Mouse (Mus musculus) intestine, embryonic 14.5 days (tissue): ENCODE results near the gene Atxn1. TPM values are rescaled to one million over a fixed set of nuclear protein-coding genes. Genes with fewer than 3 reads are reported as not detected.

Experiments used
- ATAC-seq: fragments of 200-750 bp; cut with Nextera tagmentation; replicated peaks from 2 replicates; pipeline ENCODE4 v1.8.0; 2017; ENCODE audit warnings: low read depth, moderate number of reproducible peaks, moderate TSS enrichment, moderate library complexity; ENCODE audit not compliant: low FRiP score, low TSS enrichment
- DNase-seq: peaks from one replicate; pipeline ENCODE4 v3.0.0-alpha.2; 2018; ENCODE audit warnings: low spot score
- H3K27ac ChIP-seq: fragments of 300-500 bp; sonication (generic); 2 replicates; pipeline ENCODE4 v1.5.1; 2014; ENCODE audit warnings: low read depth, mild to moderate bottlenecking, control low read depth
- H3K27me3 ChIP-seq: fragments of 300-500 bp; sonication (generic); replicated peaks from 2 replicates; pipeline ENCODE4 v1.6.1; 2014; ENCODE audit warnings: low read length, control low read depth; ENCODE audit not compliant: control insufficient read depth, insufficient read depth
- H3K36me3 ChIP-seq: fragments of 300-500 bp; sonication (generic); 2 replicates; pipeline ENCODE4 v1.6.1; 2014; ENCODE audit warnings: low read length, control low read depth; ENCODE audit not compliant: control insufficient read depth, insufficient read depth
- H3K4me1 ChIP-seq: fragments of 300-500 bp; sonication (generic); replicated peaks from 2 replicates; pipeline ENCODE4 v1.6.1; 2014; ENCODE audit warnings: low read length, control low read depth, mixed read lengths; ENCODE audit not compliant: control insufficient read depth, insufficient read depth
- H3K4me2 ChIP-seq: fragments of 300-500 bp; sonication (generic); 2 replicates; pipeline ENCODE4 v1.6.1; 2014; ENCODE audit warnings: low read length
- H3K4me3 ChIP-seq: fragments of 300-500 bp; sonication (generic); 2 replicates; pipeline ENCODE4 v1.5.1; 2014; ENCODE audit warnings: low read depth, low read length, control low read depth, mixed read lengths
- H3K9ac ChIP-seq: fragments of 300-500 bp; sonication (generic); 2 replicates; pipeline ENCODE4 v1.6.1; 2014; ENCODE audit warnings: mild to moderate bottlenecking, low read length
- H3K9me3 ChIP-seq: fragments of 300-500 bp; sonication (generic); 2 replicates; pipeline ENCODE4 v1.6.1; 2016; ENCODE audit warnings: low read length, control low read depth; ENCODE audit not compliant: control insufficient read depth
- WGBS: fragments of 180-500 bp; shearing (Covaris S2); extraction: QIAGEN DNeasy Blood & Tissue Kit; methylation state at CpG from one replicate; pipeline ENCODE4 v1.1.7; 2014; 5-methylcytosine and 5-hydroxymethylcytosine counted together
- polyA plus RNA-seq: library from polyadenylated mRNA; unstranded; fragments of >200 nt; fragmentation: Nextera tagmentation; extraction: Ambion mirVana; gene quantifications from 2 replicates; pipeline ENCODE4 v1.2.1, GENCODE M21; 2014

Gene Atxn1
- polyA plus RNA-seq, 1 experiment from 2014 or later, result 4.8 TPM

DNA sequence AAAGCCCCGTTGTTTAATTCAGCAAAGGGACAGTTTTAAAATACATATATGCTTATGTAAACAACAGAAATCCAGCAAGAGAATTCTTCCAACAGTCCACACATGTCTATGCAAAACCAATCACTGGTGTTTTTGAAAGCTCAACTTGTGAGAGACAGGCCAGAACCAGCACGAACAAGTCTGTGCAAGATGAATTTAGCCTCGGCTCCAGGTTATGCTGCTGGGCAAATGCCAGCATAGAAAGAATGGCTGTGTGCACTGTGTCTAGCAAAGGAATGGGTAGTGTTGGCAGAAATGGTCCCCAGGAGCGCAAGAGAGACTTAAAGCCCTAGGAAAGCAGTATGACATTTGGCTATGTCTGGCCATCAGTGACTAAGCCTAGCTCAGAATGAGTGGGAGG lies 24.1 kb downstream of the Atxn1 start:
- peaks cover 7% of the 10 kb centered on the region; the same call in 1 of the 2 replicates for H3K4me1 ChIP-seq
- no peak for ATAC-seq
- no peak for DNase-seq
- H3K4me2 ChIP-seq, result no peak overlapping the region
- H3K36me3 ChIP-seq, result no peaks in the 10 kb centered on the region
- H3K27me3 ChIP-seq, result no peaks in the 10 kb centered on the region
- no peaks in the 10 kb centered on the region for H3K9me3 ChIP-seq
- WGBS, result 62% methylated on average over 4 of the region's 4 CpGs
- no peak overlapping the region for H3K27ac ChIP-seq
- H3K9ac ChIP-seq, result no peak overlapping the region
- no peak overlapping the region for H3K4me3 ChIP-seq

DNA sequence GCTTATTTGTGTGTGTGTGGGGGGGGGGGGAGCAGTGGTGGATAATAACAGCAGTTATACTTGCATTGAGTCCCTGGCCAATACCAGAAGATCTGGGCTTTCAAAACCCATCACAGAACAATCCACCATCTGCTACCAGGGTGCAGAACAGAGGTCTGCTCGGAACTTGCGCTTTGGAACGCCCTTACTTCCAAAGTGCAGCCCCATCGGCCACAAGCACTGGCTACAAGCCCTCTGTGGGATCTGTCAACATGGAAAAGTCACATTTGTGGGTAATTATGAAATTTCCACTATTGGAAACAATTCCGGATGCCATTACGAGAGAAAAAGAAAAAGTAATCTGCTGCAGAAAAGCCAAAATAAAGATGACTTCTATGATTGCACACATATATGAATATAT lies 25.2 kb downstream of the Atxn1 start:
- WGBS, result 94% methylated on average over 6 of the region's 6 CpGs

DNA sequence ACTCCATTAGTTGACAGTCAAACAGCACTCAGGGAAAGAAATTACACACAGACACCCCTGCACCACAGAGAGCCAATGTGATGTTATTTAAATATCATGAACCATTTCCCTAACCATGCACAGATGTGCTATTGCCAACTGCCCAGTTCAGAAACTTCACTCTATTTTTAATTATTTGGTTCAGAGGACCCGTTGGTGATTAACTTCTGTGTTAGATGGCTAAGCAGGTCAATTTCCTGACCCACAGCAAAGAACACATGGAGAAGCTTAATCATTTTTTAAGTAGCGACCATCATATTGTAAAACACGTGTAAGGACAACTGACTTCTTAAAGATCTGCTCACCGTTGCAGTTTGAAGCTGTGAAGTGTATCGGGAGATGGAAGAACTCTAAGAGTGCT lies 26.7 kb downstream of the Atxn1 start:
- WGBS, result 80% methylated on average over 5 of the region's 5 CpGs
- DNase-seq, result no peak
- H3K27ac ChIP-seq, result no peak overlapping the region
- no peak for ATAC-seq
- H3K4me2 ChIP-seq, result no peak overlapping the region
- H3K9me3 ChIP-seq, result no peaks in the 10 kb centered on the region
- no peaks in the 10 kb centered on the region for H3K36me3 ChIP-seq
- peaks cover 7% of the 10 kb centered on the region; the same call in 1 of the 2 replicates for H3K4me1 ChIP-seq
- no peak overlapping the region for H3K4me3 ChIP-seq
- no peaks in the 10 kb centered on the region for H3K27me3 ChIP-seq
- H3K9ac ChIP-seq, result no peak overlapping the region

More for the DNA sequence above, 25.2 kb downstream of the Atxn1 start:
- Histone ChIP-seq H3K4me2 (no peak overlapping the region), H3K27me3 (no peaks in the 10 kb centered on the region), H3K36me3 (no peaks in the 10 kb centered on the region), H3K27ac (no peak overlapping the region), H3K4me1 (peaks cover 7% of the 10 kb centered on the region; the same call in 1 of the 2 replicates), H3K9ac (no peak overlapping the region), H3K9me3 (no peaks in the 10 kb centered on the region), H3K4me3 (no peak overlapping the region)
- ATAC-seq (no peak), DNase-seq (no peak)

DNA sequence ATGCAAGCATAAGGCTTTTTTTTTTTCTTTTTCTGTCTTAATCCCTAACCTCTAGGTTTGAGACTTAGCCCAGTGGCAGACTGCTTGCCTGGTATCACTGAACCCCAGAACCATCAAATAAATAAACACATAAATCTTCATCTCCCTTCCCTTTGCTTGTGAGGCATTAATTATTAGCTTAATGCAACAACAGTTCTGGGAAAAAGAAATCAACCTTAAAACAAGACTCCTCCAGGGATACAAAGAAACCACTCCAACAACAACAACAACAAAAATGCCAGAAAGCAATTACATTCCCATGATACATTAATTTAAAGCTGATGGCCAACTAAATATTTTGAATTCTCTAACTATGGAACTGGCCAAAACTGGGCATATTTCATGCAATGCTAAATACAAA lies 28.0 kb downstream of the Atxn1 start:
- no peaks in the 10 kb centered on the region for H3K36me3 ChIP-seq
- no peak overlapping the region for H3K27ac ChIP-seq
- no peak for ATAC-seq
- H3K9me3 ChIP-seq, result no peaks in the 10 kb centered on the region
- H3K27me3 ChIP-seq, result no peaks in the 10 kb centered on the region
- H3K9ac ChIP-seq, result no peak overlapping the region
- H3K4me1 ChIP-seq, result peaks cover 9% of the 10 kb centered on the region; the same call in 1 of the 2 replicates
- no peak overlapping the region for H3K4me2 ChIP-seq
- DNase-seq, result no peak
- H3K4me3 ChIP-seq, result no peak overlapping the region

DNA sequence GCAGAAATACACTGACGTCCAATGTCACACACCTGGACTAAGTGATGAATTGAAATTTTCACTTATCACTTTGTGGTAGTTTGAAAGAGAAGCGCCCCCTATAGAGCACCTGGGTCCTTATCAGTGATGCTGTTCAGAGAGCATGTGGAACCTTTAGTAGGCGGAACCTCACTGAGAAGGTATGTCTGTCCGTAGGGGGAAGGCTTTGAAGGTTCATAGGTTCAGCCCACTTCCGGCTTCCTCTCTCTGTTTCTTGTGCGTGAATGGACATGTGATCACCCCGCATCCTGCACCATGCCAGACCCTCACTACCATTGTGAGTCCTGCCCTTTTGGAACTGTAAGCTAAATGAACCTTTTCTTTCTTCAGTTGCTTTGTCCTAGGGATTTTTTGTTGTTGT lies 29.0 kb downstream of the Atxn1 start:
- Histone ChIP-seq H3K4me2 (no peak overlapping the region), H3K27me3 (no peaks in the 10 kb centered on the region), H3K4me3 (no peak overlapping the region), H3K4me1 (peaks cover 8% of the 10 kb centered on the region; the same call in 1 of the 2 replicates), H3K36me3 (no peaks in the 10 kb centered on the region), H3K9me3 (no peaks in the 10 kb centered on the region), H3K27ac (no peak overlapping the region), H3K9ac (no peak overlapping the region)
- no peak for DNase-seq
- WGBS, result 74% methylated on average over 7 of the region's 7 CpGs
- ATAC-seq, result no peak

DNA sequence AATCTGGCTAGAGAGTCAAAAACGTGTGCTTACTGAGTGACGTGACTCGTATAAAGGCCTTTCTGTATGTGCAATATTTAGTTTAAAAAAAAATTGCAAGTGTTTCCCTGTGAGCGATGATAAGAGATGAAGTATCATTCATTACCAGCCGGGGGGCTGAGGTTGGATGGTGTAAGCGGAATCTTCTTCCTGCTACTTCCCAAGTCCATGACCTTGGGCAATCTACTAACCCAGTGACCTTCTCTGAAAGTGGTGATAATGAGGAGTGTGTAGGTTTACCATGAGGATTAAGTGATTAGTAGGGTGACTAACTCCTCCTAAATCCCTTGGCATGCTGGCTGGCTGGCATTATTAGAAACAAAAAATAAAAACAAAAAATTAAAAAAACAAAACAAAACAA lies 30.0 kb downstream of the Atxn1 start:
- Histone ChIP-seq H3K4me3 (no peak overlapping the region), H3K4me2 (no peak overlapping the region), H3K27ac (no peak overlapping the region), H3K9me3 (no peaks in the 10 kb centered on the region), H3K36me3 (no peaks in the 10 kb centered on the region), H3K9ac (no peak overlapping the region), H3K27me3 (no peaks in the 10 kb centered on the region), H3K4me1 (peaks cover 6% of the 10 kb centered on the region; the same call in 1 of the 2 replicates)
- ATAC-seq, result no peak
- 65% methylated on average over 6 of the region's 6 CpGs for WGBS
- DNase-seq, result no peak

DNA sequence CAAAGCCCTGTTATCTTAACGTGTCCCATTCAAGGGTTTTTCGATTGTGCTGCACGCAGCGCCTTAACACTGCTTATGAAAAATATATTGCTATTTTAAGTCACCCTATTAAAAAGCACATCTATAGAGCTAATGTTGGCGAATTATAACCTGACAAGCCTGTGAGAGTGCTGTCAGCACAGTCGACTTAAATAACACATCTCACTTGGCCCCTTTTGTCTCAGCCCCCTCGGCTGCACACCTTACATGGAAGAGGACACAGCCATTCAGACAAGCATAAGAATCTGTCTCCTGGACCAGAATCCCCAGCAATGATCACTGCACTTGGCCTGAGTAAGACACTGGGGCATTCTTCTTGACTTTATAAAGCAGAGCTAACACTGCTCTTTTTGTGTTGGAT lies 30.7 kb downstream of the Atxn1 start:
- H3K4me3 ChIP-seq, result no peak overlapping the region
- no peak overlapping the region for H3K27ac ChIP-seq
- WGBS, result 75% methylated on average over 7 of the region's 7 CpGs
- DNase-seq (no peak), ATAC-seq (no peak)
- no peaks in the 10 kb centered on the region for H3K9me3 ChIP-seq
- H3K27me3 ChIP-seq, result no peaks in the 10 kb centered on the region
- no peak overlapping the region for H3K4me2 ChIP-seq
- H3K36me3 ChIP-seq, result no peaks in the 10 kb centered on the region
- no peak overlapping the region for H3K9ac ChIP-seq
- H3K4me1 ChIP-seq, result peaks cover 12% of the 10 kb centered on the region; the same call in 1 of the 2 replicates

DNA sequence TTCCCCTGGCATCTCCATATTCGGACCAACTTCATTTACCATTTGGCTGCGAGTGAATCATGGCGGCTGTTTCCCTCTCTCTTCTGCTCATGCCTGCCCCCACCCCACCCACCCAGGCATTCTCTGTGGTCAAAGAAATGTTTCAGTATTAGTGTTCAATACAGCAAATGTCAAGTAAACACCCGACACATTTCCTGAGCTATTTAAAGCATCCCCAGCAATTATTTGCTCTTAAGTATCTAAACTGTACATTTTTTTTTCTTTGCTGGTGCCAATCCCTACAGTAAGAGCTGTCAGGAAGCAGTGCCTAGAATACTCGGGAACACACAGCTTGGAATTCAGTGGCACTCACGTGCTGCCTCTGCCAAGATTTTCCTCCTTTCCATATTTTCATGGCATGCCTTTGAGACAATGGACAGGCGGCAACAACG lies 32.3 kb downstream of the Atxn1 start:
- no peaks in the 10 kb centered on the region for H3K36me3 ChIP-seq
- H3K9ac ChIP-seq, result no peak overlapping the region
- no peaks in the 10 kb centered on the region for H3K9me3 ChIP-seq
- no peak overlapping the region for H3K27ac ChIP-seq
- DNase-seq (no peak), ATAC-seq (no peak)
- no peak overlapping the region for H3K4me2 ChIP-seq
- peaks cover 13% of the 10 kb centered on the region; the same call in 1 of the 2 replicates for H3K4me1 ChIP-seq
- no peak overlapping the region for H3K4me3 ChIP-seq
- no peaks in the 10 kb centered on the region for H3K27me3 ChIP-seq
- WGBS, result 73% methylated on average over 8 of the region's 8 CpGs

DNA sequence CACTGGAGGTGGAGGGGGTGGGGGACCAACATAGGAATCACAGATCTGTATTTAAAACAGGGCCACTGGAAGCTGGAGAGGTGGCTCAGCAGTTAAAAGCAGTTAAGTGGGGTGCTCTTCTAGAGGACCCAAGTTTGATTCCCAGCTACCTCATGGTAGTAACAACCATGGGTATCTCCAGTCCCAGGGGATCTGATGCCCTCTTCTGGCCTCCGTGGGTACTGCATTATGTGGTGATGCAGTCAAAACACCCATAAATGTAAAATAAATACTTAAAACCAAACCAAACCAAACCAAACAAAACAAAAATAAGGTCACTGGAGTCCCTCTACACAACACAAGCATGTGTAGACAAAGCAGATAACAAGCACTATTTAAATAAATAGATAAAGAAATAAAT lies 32.9 kb downstream of the Atxn1 start:
- Histone ChIP-seq H3K4me2 (no peak overlapping the region), H3K9ac (no peak overlapping the region), H3K27me3 (no peaks in the 10 kb centered on the region), H3K4me3 (no peak overlapping the region), H3K9me3 (no peaks in the 10 kb centered on the region), H3K4me1 (peaks cover 13% of the 10 kb centered on the region; the same call in 1 of the 2 replicates), H3K27ac (no peak overlapping the region), H3K36me3 (no peaks in the 10 kb centered on the region)
- ATAC-seq, result no peak
- DNase-seq, result no peak
- WGBS, result 54% methylated on average over 1 of the region's 1 CpGs
